Mouse (Mus musculus) v-Abl transformed pro-B cells (cell line): ENCODE data around the gene Kif26a.

Source experiments
- in situ Hi-C, 2 experiments: fragments of 400-800 bp; cut with MboI; formaldehyde crosslinking; loops; one replicate each; pipeline ENCODE4 v1.15.1; 2025; ENCODE audit not compliant: unreplicated experiment in 2 of 2

Kif26a gene

GRCm38 (mm10) chr12:112126931-112127635, 18.9 kb upstream of the Kif26a start:
- in situ Hi-C loops: no loop called here

GRCm38 (mm10) chr12:112128526-112128925, 17.5 kb upstream of the Kif26a start:
- in situ Hi-C loops: no loop called here

- in situ Hi-C loops: no loop called here
Measured at GRCm38 (mm10) chr12:112129300-112129856, 16.6 kb upstream of the Kif26a start.

- in situ Hi-C loops: no loop called here
Measured at GRCm38 (mm10) chr12:112130161-112130860, 15.7 kb upstream of the Kif26a start.

- in situ Hi-C loops: no loop called here
Measured at GRCm38 (mm10) chr12:112130957-112131356, 15.1 kb upstream of the Kif26a start.

GRCm38 (mm10) chr12:112140231-112140630, 5.8 kb upstream of the Kif26a start:
- in situ Hi-C loops: loop anchor here in 1 of 2 experiments (10.0 kb wide), 1 partner anchor 565 kb away; no protein-coding TSS in a partner anchor

- in situ Hi-C loops: loop anchor here in 1 of 2 experiments (10.0 kb wide), 1 partner anchor 564 kb away; no protein-coding TSS in a partner anchor
Measured at GRCm38 (mm10) chr12:112140745-112141144, 5.3 kb upstream of the Kif26a start.

GRCm38 (mm10) chr12:112141300-112141699, 4.7 kb upstream of the Kif26a start:
- in situ Hi-C loops: loop anchor here in 1 of 2 experiments (10.0 kb wide), 1 partner anchor 564 kb away; no protein-coding TSS in a partner anchor

- in situ Hi-C loops: loop anchor here in 1 of 2 experiments (10.0 kb wide), 1 partner anchor 562 kb away; no protein-coding TSS in a partner anchor
Measured at GRCm38 (mm10) chr12:112143116-112143832, 2.7 kb upstream of the Kif26a start.

GRCm38 (mm10) chr12:112143833-112144201, 2.2 kb upstream of the Kif26a start:
- in situ Hi-C loops: loop anchor here in 1 of 2 experiments (10.0 kb wide), 1 partner anchor 561 kb away; no protein-coding TSS in a partner anchor

- in situ Hi-C loops: loop anchor here in 1 of 2 experiments (5.0 to 10.0 kb wide), 2 partner anchors 398 to 560 kb away; no protein-coding TSS in a partner anchor
Measured at GRCm38 (mm10) chr12:112144377-112145115, 1.5 kb upstream of the Kif26a start.

GRCm38 (mm10) chr12:112145211-112145874, 665 bp upstream of the Kif26a start:
- in situ Hi-C loops: loop anchor here in 1 of 2 experiments (5.0 to 10.0 kb wide), 2 partner anchors 397 to 559 kb away; no protein-coding TSS in a partner anchor

GRCm38 (mm10) chr12:112147365-112147764, 1.4 kb downstream of the Kif26a start:
- in situ Hi-C loops: loop anchor here in 1 of 2 experiments (5.0 to 10.0 kb wide), 2 partner anchors 395 to 557 kb away; no protein-coding TSS in a partner anchor

GRCm38 (mm10) chr12:112150011-112150410, 4.0 kb downstream of the Kif26a start:
- in situ Hi-C loops: no loop called here

GRCm38 (mm10) chr12:112151244-112151979, 5.4 kb downstream of the Kif26a start:
- in situ Hi-C loops: no loop called here

- in situ Hi-C loops: no loop called here
Measured at GRCm38 (mm10) chr12:112151980-112152362, 6.0 kb downstream of the Kif26a start.

GRCm38 (mm10) chr12:112153597-112153996, 7.6 kb downstream of the Kif26a start:
- in situ Hi-C loops: no loop called here

- in situ Hi-C loops: no loop called here
Measured at GRCm38 (mm10) chr12:112154476-112154875, 8.5 kb downstream of the Kif26a start.
